Mouse (Mus musculus): ENCODE measurements around the gene Mertk. TPM values are rescaled to one million over a fixed set of nuclear protein-coding genes. Genes with fewer than 3 reads are reported as not detected.

Mertk gene
- polyA plus RNA-seq, 1 experiment: 11.0 TPM

DNA sequence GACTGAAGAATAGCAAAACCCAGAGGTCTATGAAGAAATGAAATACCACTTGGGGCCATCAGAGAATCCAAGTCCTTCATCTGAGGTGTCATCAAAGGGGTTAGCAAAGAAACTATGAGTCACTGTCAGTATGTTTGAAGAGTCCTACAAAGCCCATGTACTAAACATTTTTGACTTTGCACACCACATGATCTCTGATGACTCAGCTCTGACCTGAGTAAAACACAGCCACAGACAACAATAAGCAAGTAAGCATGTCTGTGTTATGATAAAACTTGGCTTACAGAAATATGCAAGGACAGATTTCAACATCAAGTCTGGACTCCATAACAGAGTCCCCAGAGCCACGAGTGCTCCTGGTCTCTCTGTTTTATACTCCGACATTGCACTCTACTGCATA lies 134.3 kb downstream of the Mertk start:
- Histone ChIP-seq H3K36me3 (ENCODE audit: control insufficient read depth, insufficient read depth, low read length) (peaks cover 59% of the 10 kb centered on the region), H3K27ac (ENCODE audit: insufficient read depth, low read depth, low read length) (peak overlapping the region; percentile 87), H3K4me3 (ENCODE audit: low read depth, low read length) (no peak overlapping the region), H3K27me3 (ENCODE audit: control insufficient read depth, insufficient read depth, low read length) (no peaks in the 10 kb centered on the region), H3K4me1 (ENCODE audit: control insufficient read depth, insufficient read depth, insufficient read length, low read length) (peaks cover 8% of the 10 kb centered on the region; the same call in 1 of the 2 replicates)
- no peak for TF ChIP-seq POLR2A (IDR thresholded peaks at IDR 0.05; ENCODE audit: low read depth, low read length)
- TF ChIP-seq CTCF (IDR thresholded peaks at IDR 0.05; ENCODE audit: extremely low read depth, insufficient read length, insufficient replicate concordance, low read depth, low read length): no peak
- WGBS: 68% methylated on average over 2 of the region's 2 CpGs

DNA sequence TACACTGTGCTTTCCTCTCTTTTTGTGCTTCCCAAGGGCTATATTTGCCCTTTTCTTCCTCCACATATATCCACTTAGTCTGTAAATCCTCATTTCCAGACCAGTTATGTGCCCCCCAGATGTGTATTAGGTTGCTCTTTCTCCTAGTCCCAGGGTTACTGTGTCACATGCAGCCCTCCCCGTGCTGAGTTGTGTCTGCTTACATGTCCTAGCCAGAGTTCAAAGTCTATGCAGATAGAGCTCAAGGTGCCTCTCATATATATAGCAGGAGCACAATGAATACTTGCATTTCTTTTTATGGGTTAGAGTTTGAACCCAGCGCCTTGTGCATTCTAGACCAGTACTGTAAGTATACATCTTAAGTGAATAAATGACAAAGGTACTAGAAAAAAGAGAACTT lies 134.7 kb downstream of the Mertk start:
- Histone ChIP-seq H3K36me3 (ENCODE audit: control insufficient read depth, insufficient read depth, low read length) (peaks cover 60% of the 10 kb centered on the region), H3K4me3 (ENCODE audit: low read depth, low read length) (no peak overlapping the region), H3K4me1 (ENCODE audit: control insufficient read depth, insufficient read depth, insufficient read length, low read length) (peaks cover 8% of the 10 kb centered on the region; the same call in 1 of the 2 replicates), H3K27me3 (ENCODE audit: control insufficient read depth, insufficient read depth, low read length) (no peaks in the 10 kb centered on the region), H3K27ac (ENCODE audit: insufficient read depth, low read depth, low read length) (peak overlapping the region; percentile 87)
- TF ChIP-seq POLR2A (IDR thresholded peaks at IDR 0.05; ENCODE audit: low read depth, low read length): no peak
- no peak for TF ChIP-seq CTCF (IDR thresholded peaks at IDR 0.05; ENCODE audit: extremely low read depth, insufficient read length, insufficient replicate concordance, low read depth, low read length)
- 40% methylated on average over 2 of the region's 2 CpGs for WGBS

DNA sequence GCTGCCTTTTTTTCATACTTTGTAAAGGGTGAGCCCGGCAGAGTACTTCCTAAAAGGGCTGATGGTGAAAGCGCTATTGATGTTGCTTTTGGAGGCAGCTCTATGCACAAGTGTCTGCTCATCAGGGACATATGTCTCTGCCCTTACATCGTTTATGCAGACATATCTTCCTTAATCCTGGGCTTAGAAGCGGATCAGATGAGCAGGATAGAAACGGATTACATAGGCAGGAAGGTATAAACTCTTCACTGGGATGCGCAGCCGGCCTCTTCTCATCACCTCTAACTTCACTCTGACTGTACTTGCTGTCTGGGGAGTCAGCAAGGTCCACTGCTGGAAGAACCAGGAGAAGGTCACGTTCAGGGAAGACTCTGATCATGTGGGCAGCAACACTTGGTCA lies 138.8 kb downstream of the Mertk start:
- H3K4me1 ChIP-seq (ENCODE audit: control insufficient read depth, insufficient read depth, insufficient read length, low read length): peaks cover 8% of the 10 kb centered on the region; the same call in 1 of the 2 replicates
- TF ChIP-seq POLR2A (IDR thresholded peaks at IDR 0.05; ENCODE audit: low read depth, low read length) (no peak), CTCF (IDR thresholded peaks at IDR 0.05; ENCODE audit: extremely low read depth, insufficient read length, insufficient replicate concordance, low read depth, low read length) (no peak)
- no peaks in the 10 kb centered on the region for H3K27me3 ChIP-seq (ENCODE audit: control insufficient read depth, insufficient read depth, low read length)
- no peak overlapping the region for H3K4me3 ChIP-seq (ENCODE audit: low read depth, low read length)
- H3K36me3 ChIP-seq (ENCODE audit: control insufficient read depth, insufficient read depth, low read length): peaks cover 51% of the 10 kb centered on the region
- no peak overlapping the region for H3K27ac ChIP-seq (ENCODE audit: insufficient read depth, low read depth, low read length)
- 89% methylated on average over 8 of the region's 8 CpGs for WGBS

DNA sequence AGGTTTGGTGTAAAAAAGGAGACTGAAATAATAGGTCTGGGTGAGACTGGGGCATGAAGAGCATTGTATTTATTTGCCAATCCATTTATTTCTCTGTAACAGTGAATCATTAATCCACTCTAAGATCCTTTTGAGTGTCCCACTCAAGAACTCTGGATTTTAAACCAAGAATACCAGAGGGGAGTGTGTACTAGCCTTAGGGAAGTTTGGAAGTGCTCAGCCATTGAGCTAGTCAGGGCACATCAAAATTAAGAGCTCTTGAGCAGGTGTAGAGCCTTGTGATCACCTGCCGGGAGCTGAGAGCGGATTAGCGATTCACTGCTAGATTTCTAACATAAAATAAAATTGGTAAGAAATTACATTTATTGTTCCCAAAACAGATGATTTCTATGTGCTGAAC lies 139.9 kb downstream of the Mertk start:
- Histone ChIP-seq H3K4me1 (ENCODE audit: control insufficient read depth, insufficient read depth, insufficient read length, low read length) (peaks cover 5% of the 10 kb centered on the region; the same call in 1 of the 2 replicates), H3K27me3 (ENCODE audit: control insufficient read depth, insufficient read depth, low read length) (no peaks in the 10 kb centered on the region), H3K4me3 (ENCODE audit: low read depth, low read length) (no peak overlapping the region), H3K36me3 (ENCODE audit: control insufficient read depth, insufficient read depth, low read length) (peaks cover 57% of the 10 kb centered on the region), H3K27ac (ENCODE audit: insufficient read depth, low read depth, low read length) (no peak overlapping the region)
- 96% methylated on average over 3 of the region's 3 CpGs for WGBS
- TF ChIP-seq POLR2A (IDR thresholded peaks at IDR 0.05; ENCODE audit: low read depth, low read length): no peak
- no peak for TF ChIP-seq CTCF (IDR thresholded peaks at IDR 0.05; ENCODE audit: extremely low read depth, insufficient read length, insufficient replicate concordance, low read depth, low read length)

DNA sequence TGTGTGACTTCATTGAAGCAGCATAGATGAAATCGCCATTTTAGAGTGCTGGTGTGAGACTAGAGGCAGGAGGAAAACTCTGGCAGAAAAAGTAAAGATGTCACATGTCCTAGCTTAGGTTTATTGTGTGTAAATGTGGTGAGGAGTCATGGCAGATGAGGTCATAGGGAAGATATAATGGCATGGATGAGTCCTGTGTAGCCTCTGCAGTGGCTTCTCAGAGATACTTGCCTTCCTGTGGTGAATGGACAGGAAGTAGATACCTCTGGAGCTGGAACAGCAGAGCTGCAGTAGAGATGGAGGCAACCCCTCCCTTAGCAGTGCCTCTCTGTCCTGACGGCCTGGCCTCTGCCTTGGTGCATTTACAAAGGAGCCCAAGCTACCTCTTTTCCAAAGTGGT lies 140.7 kb downstream of the Mertk start:
- TF ChIP-seq CTCF (IDR thresholded peaks at IDR 0.05; ENCODE audit: extremely low read depth, insufficient read length, insufficient replicate concordance, low read depth, low read length): no peak
- no peak for TF ChIP-seq POLR2A (IDR thresholded peaks at IDR 0.05; ENCODE audit: low read depth, low read length)
- Histone ChIP-seq H3K27me3 (ENCODE audit: control insufficient read depth, insufficient read depth, low read length) (no peaks in the 10 kb centered on the region), H3K27ac (ENCODE audit: insufficient read depth, low read depth, low read length) (no peak overlapping the region), H3K36me3 (ENCODE audit: control insufficient read depth, insufficient read depth, low read length) (peaks cover 55% of the 10 kb centered on the region), H3K4me3 (ENCODE audit: low read depth, low read length) (no peak overlapping the region), H3K4me1 (ENCODE audit: control insufficient read depth, insufficient read depth, insufficient read length, low read length) (no peaks in the 10 kb centered on the region)
- WGBS: 90% methylated on average over 2 of the region's 2 CpGs

DNA sequence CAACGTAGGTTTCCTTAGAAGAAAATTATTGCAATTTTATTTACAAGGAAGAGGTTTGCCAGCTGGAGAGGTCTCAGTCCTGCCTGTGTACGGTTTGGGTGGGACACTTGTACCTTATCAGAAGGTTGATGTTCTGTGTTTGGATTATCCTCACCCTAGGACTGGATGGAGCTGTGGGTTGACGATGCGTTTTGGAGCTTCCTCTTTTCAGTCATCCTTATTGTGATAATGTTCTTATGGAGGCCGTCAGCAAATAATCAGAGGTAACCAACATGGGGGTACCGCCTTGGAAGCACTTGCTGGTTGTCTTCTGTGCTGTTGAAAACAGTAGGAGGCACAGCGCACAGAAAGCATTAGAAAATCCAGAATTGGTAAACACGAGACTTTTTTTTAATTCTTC lies 143.7 kb downstream of the Mertk start:
- H3K36me3 ChIP-seq (ENCODE audit: control insufficient read depth, insufficient read depth, low read length): peaks cover 57% of the 10 kb centered on the region
- TF ChIP-seq CTCF (IDR thresholded peaks at IDR 0.05; ENCODE audit: extremely low read depth, insufficient read length, insufficient replicate concordance, low read depth, low read length): no peak
- no peak for TF ChIP-seq POLR2A (IDR thresholded peaks at IDR 0.05; ENCODE audit: low read depth, low read length)
- H3K27ac ChIP-seq (ENCODE audit: insufficient read depth, low read depth, low read length): no peak overlapping the region
- 89% methylated on average over 8 of the region's 8 CpGs for WGBS
- H3K4me3 ChIP-seq (ENCODE audit: low read depth, low read length): no peak overlapping the region
- H3K27me3 ChIP-seq (ENCODE audit: control insufficient read depth, insufficient read depth, low read length): no peaks in the 10 kb centered on the region
- no peaks in the 10 kb centered on the region for H3K4me1 ChIP-seq (ENCODE audit: control insufficient read depth, insufficient read depth, insufficient read length, low read length)

DNA sequence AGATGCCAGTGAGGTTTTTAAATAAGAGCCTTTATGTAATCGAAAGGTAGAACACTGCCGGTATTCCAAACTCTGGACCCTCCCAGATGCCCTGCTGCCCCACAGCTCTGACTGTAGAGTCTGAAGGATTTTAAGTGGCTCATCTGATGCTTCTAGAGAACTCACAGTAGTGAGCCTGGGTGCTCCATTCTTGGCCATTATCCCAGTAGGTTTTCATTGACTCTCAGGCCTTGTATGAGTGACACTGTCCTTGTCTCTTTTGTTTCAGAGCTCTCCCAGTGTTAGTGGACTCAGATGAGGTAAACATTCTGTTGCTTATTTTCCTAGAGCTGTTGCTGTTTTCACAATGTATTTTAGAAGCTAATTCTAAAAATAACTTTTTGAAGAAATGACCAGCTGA lies 151.3 kb downstream of the Mertk start:
- no peak overlapping the region for H3K27ac ChIP-seq (ENCODE audit: insufficient read depth, low read depth, low read length)
- 88% methylated on average over 2 of the region's 2 CpGs for WGBS
- no peaks in the 10 kb centered on the region for H3K4me1 ChIP-seq (ENCODE audit: control insufficient read depth, insufficient read depth, insufficient read length, low read length)
- no peak overlapping the region for H3K4me3 ChIP-seq (ENCODE audit: low read depth, low read length)
- H3K36me3 ChIP-seq (ENCODE audit: control insufficient read depth, insufficient read depth, low read length): peaks cover 54% of the 10 kb centered on the region
- no peaks in the 10 kb centered on the region for H3K27me3 ChIP-seq (ENCODE audit: control insufficient read depth, insufficient read depth, low read length)
- TF ChIP-seq CTCF (IDR thresholded peaks at IDR 0.05; ENCODE audit: extremely low read depth, insufficient read length, insufficient replicate concordance, low read depth, low read length) (no peak), POLR2A (IDR thresholded peaks at IDR 0.05; ENCODE audit: low read depth, low read length) (no peak)

Other genes starting within 250 kb of the Mertk start
- not detected in 2 replicates for gene Spdye4c, start 107.7 kb upstream of the Mertk start, polyA plus RNA-seq (2012; rRNA removed)
- gene Anapc1, start 11.6 kb upstream of the Mertk start, polyA plus RNA-seq (2012; rRNA removed): 7.8 and 19.1 TPM in 2 replicates
- gene Tmem87b, start 119.2 kb downstream of the Mertk start, polyA plus RNA-seq (2012; rRNA removed): 5.7 and 12.3 TPM in 2 replicates
- 1.8 and 3.9 TPM in 2 replicates for gene Fbln7, start 164.0 kb downstream of the Mertk start, polyA plus RNA-seq (2012; rRNA removed)
- gene Zc3h8, start 245.1 kb downstream of the Mertk start, polyA plus RNA-seq (2012; rRNA removed): 0.33 and 0.44 TPM in 2 replicates

All from small intestine, adult 2 months (tissue).